Mouse (Mus musculus): ENCODE data around the gene Cerkl.

DNA sequence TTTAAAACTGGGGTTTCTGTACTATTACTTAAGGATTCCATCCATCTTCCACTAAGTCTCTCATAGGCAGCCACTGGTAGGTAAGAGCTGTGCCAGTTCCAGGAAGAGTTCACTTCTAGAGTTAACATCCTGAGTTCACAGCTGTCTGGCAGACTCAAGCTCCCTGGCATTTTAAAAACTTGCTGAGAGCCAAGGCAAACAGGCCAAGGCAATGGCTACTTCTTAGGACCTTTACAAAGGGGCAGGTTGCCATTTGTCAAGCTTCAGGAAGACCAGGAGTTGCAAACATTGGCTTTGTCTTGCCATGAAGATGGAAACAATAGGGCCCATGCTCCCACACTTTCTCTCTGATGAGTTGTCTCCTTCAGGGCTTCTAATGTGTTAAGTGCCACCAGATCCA is 26.5 kb downstream of the Cerkl start:
- TF ChIP-seq CTCF (IDR thresholded peaks at IDR 0.05; ENCODE audit: extremely low read depth, insufficient read length, insufficient replicate concordance, low read depth, low read length): no peak
- no peak for TF ChIP-seq POLR2A (IDR thresholded peaks at IDR 0.05; ENCODE audit: low read depth, low read length)
